Mouse (Mus musculus) ES-E14 (cell line): ENCODE measurements around the gene Klf9.
A peak's percentile ranks its signal among the peaks of the same experiment; 100 is the strongest.

Experiments used
- CHD2 ChIP-seq: IDR thresholded peaks from 2 replicates; pipeline ENCODE4 v1.6.1; 2014; ENCODE audit warnings: mild to moderate bottlenecking, low read depth, low read length, inconsistent platforms
- ZNF384 ChIP-seq: IDR thresholded peaks from 2 replicates; pipeline ENCODE4 v1.6.1; 2012; ENCODE audit warnings: low read depth, low read length, inconsistent platforms

DNA sequence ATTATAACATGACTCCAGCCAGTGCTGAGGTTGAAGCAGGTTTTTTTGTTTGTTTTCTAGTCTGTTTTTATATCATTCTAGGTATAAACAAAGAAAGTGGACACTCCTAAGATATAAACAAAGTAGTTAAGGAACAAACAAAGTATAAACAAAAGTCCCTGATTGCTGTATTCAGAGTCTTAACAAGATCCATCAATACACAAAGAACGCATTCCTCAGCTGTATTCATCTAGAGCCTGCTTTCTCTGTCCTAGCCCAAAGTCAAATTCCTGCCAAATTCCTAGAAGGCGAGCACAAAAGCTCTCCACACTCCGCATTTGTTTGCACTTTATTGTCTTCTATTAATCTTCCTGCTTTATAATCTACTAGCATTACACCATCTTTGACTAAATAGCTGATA is 46.1 kb upstream of the Klf9 start:
- TF ChIP-seq ZNF384 (no peak), CHD2 (peak; percentile 86)
